Mouse (Mus musculus): ENCODE measurements at regions not wholly inside any gene's neighbourhood (a gene's known extent, or its start where the extent isn't known, plus 50 kb on each side); places are given as distances from the start of the nearest gene placed in this dataset.

- Histone ChIP-seq H3K9me3 (replicated peaks; ENCODE audit: insufficient read depth, low read length) (no peaks in the 10 kb centered on the region), H3K79me2 (ENCODE audit: control insufficient read depth, insufficient read depth, low read length, poor library complexity) (no peaks in the 10 kb centered on the region), H3K36me3 (ENCODE audit: control insufficient read depth in 1 of 2, insufficient read depth in 2 of 2, low read length in 2 of 2) (no peaks in the 10 kb centered on the region), H3K27me3 (ENCODE audit: control insufficient read depth in 1 of 2, insufficient read depth in 2 of 2, low read length in 2 of 2) (no peaks in the 10 kb centered on the region; a peak in 1 of 4 replicates), H3K4me1 (ENCODE audit: control insufficient read depth in 1 of 2, insufficient read depth in 2 of 2, low read length in 2 of 2) (no peaks in the 10 kb centered on the region), H3K27ac (ENCODE audit: control insufficient read depth, low read depth, low read length) (no peak overlapping the region), H3K9ac (ENCODE audit: control insufficient read depth, low read depth, low read length, poor library complexity, severe bottlenecking) (no peak overlapping the region), H3K4me3 (ENCODE audit: control insufficient read depth in 1 of 2, insufficient read depth in 1 of 2, low read depth in 2 of 2, low read length in 2 of 2) (no peak overlapping the region)
- TF ChIP-seq TBP (IDR thresholded peaks at IDR 0.05; ENCODE audit: low read depth, low read length) (no peak), CHD2 (IDR thresholded peaks at IDR 0.05; ENCODE audit: low read length) (no peak), CHD1 (IDR thresholded peaks at IDR 0.05; ENCODE audit: low read depth, low read length) (no peak), NELFE (IDR thresholded peaks at IDR 0.05; ENCODE audit: low read depth, low read length) (no peak), EP300 (IDR thresholded peaks at IDR 0.05; ENCODE audit: low read depth in 1 of 2, low read length in 2 of 2) (no peak), MEF2A (IDR thresholded peaks at IDR 0.05; ENCODE audit: extremely low read depth, insufficient replicate concordance, low read depth, low read length, poor library complexity, severe bottlenecking) (no peak), GATA1 (IDR thresholded peaks at IDR 0.05; ENCODE audit: low read depth, low read length) (no peak), TAL1 (IDR thresholded peaks at IDR 0.05; ENCODE audit: low read length) (no peak), UBTF (IDR thresholded peaks at IDR 0.05; ENCODE audit: borderline replicate concordance, insufficient read depth, low read depth, low read length) (no peak), POLR2A (IDR thresholded peaks at IDR 0.05; ENCODE audit: control insufficient read depth in 1 of 2, insufficient read depth in 1 of 2, low read depth in 1 of 2, low read length in 2 of 2, poor library complexity in 1 of 2) (no peak), KAT2A (conservative IDR thresholded peaks at IDR 0.05; ENCODE audit: low read depth, low read length) (no peak), NRF1 (IDR thresholded peaks at IDR 0.05; ENCODE audit: insufficient read depth, low read depth, low read length, poor library complexity, severe bottlenecking) (no peak), HCFC1 (IDR thresholded peaks at IDR 0.05; ENCODE audit: low read depth, low read length) (no peak), USF2 (IDR thresholded peaks at IDR 0.05; ENCODE audit: borderline replicate concordance in 1 of 2, insufficient read depth in 1 of 2, low read depth in 1 of 2, low read length in 2 of 2) (no peak), POLR2AphosphoS5 (IDR thresholded peaks at IDR 0.05; ENCODE audit: borderline replicate concordance, low read depth, low read length) (no peak), MAX (IDR thresholded peaks at IDR 0.05; ENCODE audit: low read length) (no peak), USF1 (IDR thresholded peaks at IDR 0.05; ENCODE audit: low read depth, low read length) (no peak), ZNF384 (IDR thresholded peaks at IDR 0.05; ENCODE audit: low read depth, low read length) (no peak), MXI1 (IDR thresholded peaks at IDR 0.05; ENCODE audit: low read depth, low read length) (no peak), MAFK (IDR thresholded peaks at IDR 0.05; ENCODE audit: borderline replicate concordance, low read depth, low read length) (no peak)
- no peak for DNase-seq (ENCODE audit: low read depth, low spot score)
Measured at GRCm38 (mm10) chr6:6794320-6795018, 68.7 kb upstream of the Dlx6 start.
